Mouse (Mus musculus) liver, postnatal 0 days (tissue): ENCODE data around the gene 1700008O03Rik. TPM values are rescaled to one million over a fixed set of nuclear protein-coding genes. Genes with fewer than 3 reads are reported as not detected.

Experiments used
- ATAC-seq: fragments of 200-750 bp; cut with Nextera tagmentation; 2 replicates; pipeline ENCODE4 v1.8.0; 2017; ENCODE audit warnings: mild to moderate bottlenecking, moderate library complexity
- DNase-seq: peaks from one replicate; pipeline ENCODE4 v3.0.0-alpha.2; 2016
- H3K27ac ChIP-seq: fragments of 300-500 bp; sonication (generic); 2 replicates; pipeline ENCODE4 v1.5.1; 2014; ENCODE audit warnings: antibody characterized with exemption, moderate library complexity, mild to moderate bottlenecking, low read depth
- H3K27me3 ChIP-seq: fragments of 300-500 bp; sonication (generic); 2 replicates; pipeline ENCODE4 v1.6.1; 2014; ENCODE audit warnings: low read length, control low read depth, mixed read lengths; ENCODE audit not compliant: insufficient read depth
- H3K36me3 ChIP-seq: fragments of 300-500 bp; sonication (generic); replicated peaks from 2 replicates; pipeline ENCODE4 v1.6.1; 2014; ENCODE audit warnings: mild to moderate bottlenecking, control low read depth, low read length, moderate library complexity, mixed read lengths; ENCODE audit not compliant: insufficient read depth
- H3K4me1 ChIP-seq: fragments of 300-500 bp; sonication (generic); 2 replicates; pipeline ENCODE4 v1.6.1; 2014; ENCODE audit warnings: antibody characterized with exemption, mild to moderate bottlenecking, control low read depth; ENCODE audit not compliant: insufficient read depth
- H3K4me2 ChIP-seq: fragments of 300-500 bp; sonication (generic); 2 replicates; pipeline ENCODE4 v1.6.1; 2014; ENCODE audit warnings: low read depth, mild to moderate bottlenecking, low read length, moderate library complexity, mixed read lengths
- H3K4me3 ChIP-seq: fragments of 300-500 bp; sonication (generic); 2 replicates; pipeline ENCODE4 v1.5.1; 2014; ENCODE audit warnings: low read depth, low read length
- H3K9ac ChIP-seq: fragments of 300-500 bp; sonication (generic); replicated peaks from 2 replicates; pipeline ENCODE4 v1.6.1; 2014; ENCODE audit warnings: mild to moderate bottlenecking, moderate library complexity
- H3K9me3 ChIP-seq: fragments of 300-500 bp; sonication (generic); 2 replicates; pipeline ENCODE4 v1.6.1; 2016; ENCODE audit warnings: mild to moderate bottlenecking, control low read depth, low read length, mixed read lengths
- CTCF ChIP-seq: sonication (generic); IDR thresholded peaks from 2 replicates; pipeline ENCODE4 v1.5.1; 2016; ENCODE audit warnings: antibody characterized with exemption, low read depth
- EP300 ChIP-seq: IDR thresholded peaks from 2 replicates; pipeline ENCODE4 v1.6.1; 2016; ENCODE audit warnings: antibody characterized with exemption, low read depth, mild to moderate bottlenecking
- WGBS: fragments of 180-500 bp; shearing (Covaris S2); extraction: QIAGEN DNeasy Blood & Tissue Kit; methylation state at CpG from one replicate; pipeline ENCODE4 v1.1.7; 2014; ENCODE audit not compliant: insufficient replicate concordance; 5-methylcytosine and 5-hydroxymethylcytosine counted together
- polyA plus RNA-seq: library from polyadenylated mRNA; unstranded; fragments of >200 nt; fragmentation: Nextera tagmentation; extraction: Ambion mirVana; gene quantifications from 2 replicates; pipeline ENCODE4 v1.2.1, GENCODE M21; 2015

Gene 1700008O03Rik
- polyA plus RNA-seq, 1 experiment from 2014 or later, result 0.15 TPM

DNA sequence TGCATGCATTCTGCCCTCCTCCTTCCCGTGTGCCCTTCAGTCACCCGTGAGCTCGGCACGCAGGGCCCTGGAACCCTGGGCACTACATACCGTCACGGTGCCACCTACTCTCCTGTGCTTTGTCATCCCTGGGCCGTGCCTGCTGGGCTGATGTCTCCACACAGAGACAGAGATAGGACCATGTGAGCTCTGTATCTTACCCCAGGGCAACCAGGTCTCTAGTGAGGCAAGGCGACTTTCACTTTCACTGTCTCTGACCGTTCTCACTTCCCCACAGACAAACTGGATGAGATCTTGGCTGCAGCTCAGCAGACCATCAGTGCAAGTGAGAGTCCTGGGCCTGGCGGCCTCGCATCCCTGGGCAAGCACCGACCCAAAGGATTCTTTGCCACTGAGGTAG, 41.0 kb downstream of the 1700008O03Rik start:
- H3K4me3 ChIP-seq, result no peak overlapping the region
- no peak overlapping the region for H3K4me2 ChIP-seq
- DNase-seq (no peak), ATAC-seq (no peak)
- H3K27me3 ChIP-seq, result 0 out of 2 replicates have a peak, but pooled peaks cover 8% of the 10 kb centered on the region
- H3K9ac ChIP-seq, result no peak overlapping the region
- H3K36me3 ChIP-seq, result no peaks in the 10 kb centered on the region
- H3K27ac ChIP-seq, result no peak overlapping the region
- H3K9me3 ChIP-seq, result no peaks in the 10 kb centered on the region
- TF ChIP-seq EP300 (no peak), CTCF (no peak)
- H3K4me1 ChIP-seq, result no peaks in the 10 kb centered on the region
- 36% methylated on average over 12 of the region's 12 CpGs for WGBS

GRCm38 (mm10) chr7:44343459-44344015, 42.1 kb downstream of the 1700008O03Rik start:
- no peaks in the 10 kb centered on the region for H3K36me3 ChIP-seq
- ATAC-seq (no peak), DNase-seq (no peak)
- no peaks in the 10 kb centered on the region for H3K4me1 ChIP-seq
- H3K27me3 ChIP-seq, result peaks cover 7% of the 10 kb centered on the region; the same call in 1 of the 2 replicates
- no peaks in the 10 kb centered on the region for H3K9me3 ChIP-seq
- no peak overlapping the region for H3K27ac ChIP-seq
- H3K4me2 ChIP-seq, result no peak overlapping the region
- H3K9ac ChIP-seq, result no peak overlapping the region
- WGBS, result 23% methylated on average over 11 of the region's 11 CpGs
- H3K4me3 ChIP-seq, result no peak overlapping the region
- TF ChIP-seq CTCF (no peak), EP300 (no peak)

- 50% methylated on average over 5 of the region's 5 CpGs for WGBS
- Histone ChIP-seq H3K4me1 (no peaks in the 10 kb centered on the region), H3K9me3 (no peaks in the 10 kb centered on the region), H3K9ac (no peak overlapping the region), H3K4me2 (no peak overlapping the region), H3K27ac (no peak overlapping the region), H3K4me3 (no peak overlapping the region), H3K36me3 (no peaks in the 10 kb centered on the region), H3K27me3 (peaks cover 22% of the 10 kb centered on the region)
- TF ChIP-seq EP300 (no peak), CTCF (no peak)
- no peak for ATAC-seq
- no peak for DNase-seq
These were observed 43.9 kb downstream of the 1700008O03Rik start for GRCm38 (mm10) chr7:44341714-44342113.

DNA sequence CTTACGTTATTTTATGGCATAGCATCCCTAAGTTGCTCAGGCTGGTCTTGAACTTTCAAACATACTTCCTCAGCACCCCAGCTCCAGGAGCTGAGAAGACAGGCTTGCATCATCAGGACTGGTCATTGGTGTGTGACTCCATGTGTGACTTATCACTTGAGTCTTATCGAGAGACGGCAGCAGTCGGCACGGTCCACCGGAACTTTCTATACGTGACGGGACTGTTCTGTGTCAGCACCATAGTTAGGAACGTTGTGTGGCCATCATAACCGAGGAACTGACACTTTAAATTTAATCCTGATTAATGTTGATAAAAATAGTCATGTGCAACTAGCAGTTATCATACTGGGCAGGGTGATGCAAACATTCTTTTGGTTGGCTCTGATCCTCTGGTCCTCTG, 44.5 kb downstream of the 1700008O03Rik start:
- Histone ChIP-seq H3K4me3 (no peak overlapping the region), H3K27ac (no peak overlapping the region), H3K4me2 (no peak overlapping the region), H3K27me3 (peaks cover 28% of the 10 kb centered on the region), H3K9ac (no peak overlapping the region), H3K9me3 (no peaks in the 10 kb centered on the region), H3K36me3 (no peaks in the 10 kb centered on the region), H3K4me1 (no peaks in the 10 kb centered on the region)
- no peak for ATAC-seq
- 83% methylated on average over 10 of the region's 10 CpGs for WGBS
- TF ChIP-seq CTCF (no peak), EP300 (no peak)
- no peak for DNase-seq

GRCm38 (mm10) chr7:44340226-44340625, 45.4 kb downstream of the 1700008O03Rik start:
- DNase-seq (no peak), ATAC-seq (no peak)
- Histone ChIP-seq H3K4me1 (no peaks in the 10 kb centered on the region), H3K27me3 (peaks cover 36% of the 10 kb centered on the region), H3K9ac (no peak overlapping the region), H3K9me3 (no peaks in the 10 kb centered on the region), H3K27ac (no peak overlapping the region), H3K4me2 (no peak overlapping the region), H3K4me3 (no peak overlapping the region), H3K36me3 (no peaks in the 10 kb centered on the region)
- WGBS, result 51% methylated on average over 6 of the region's 6 CpGs
- TF ChIP-seq CTCF (no peak), EP300 (no peak)

DNA sequence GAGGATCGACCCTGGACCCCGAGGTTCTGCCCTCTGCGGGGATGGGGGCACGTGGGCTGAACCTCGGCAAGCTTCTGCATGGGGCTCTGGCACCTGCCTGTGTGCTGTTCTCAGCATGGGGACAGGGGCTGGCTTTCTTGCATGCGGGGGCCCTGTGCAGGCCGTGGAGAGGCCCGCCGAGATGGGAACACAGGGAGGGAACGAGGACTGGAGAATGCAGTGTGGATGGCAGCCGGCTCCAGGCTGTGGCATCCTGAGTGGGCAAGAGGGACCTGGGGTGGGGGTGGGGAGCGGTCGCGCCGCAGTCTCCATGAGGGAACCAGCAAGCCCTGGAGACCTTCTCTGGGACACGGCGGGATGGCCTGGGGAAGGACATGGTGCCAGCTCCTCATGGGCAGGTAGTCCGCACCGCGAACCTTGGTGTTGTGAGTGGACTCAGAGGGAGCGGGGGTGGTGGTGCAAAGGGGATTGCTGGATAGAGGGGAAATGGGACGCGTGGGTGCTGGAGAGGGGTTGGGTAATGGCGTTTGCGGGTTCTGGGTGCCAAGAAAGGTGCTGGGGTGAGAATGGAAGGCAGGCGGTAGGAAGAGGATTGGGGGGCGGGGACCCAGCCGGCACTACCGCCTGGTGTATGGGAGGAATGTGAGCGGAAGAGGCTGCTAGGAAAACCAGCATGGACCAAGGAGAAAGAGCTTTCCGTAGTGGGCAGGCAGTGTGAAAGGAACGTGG, 48.3 kb downstream of the 1700008O03Rik start:
- H3K4me2 ChIP-seq, result no peak overlapping the region

More for the DNA sequence above, 48.3 kb downstream of the 1700008O03Rik start:
- H3K27ac ChIP-seq, result no peak overlapping the region
- no peak for ATAC-seq
- H3K4me3 ChIP-seq, result no peak overlapping the region
- no peaks in the 10 kb centered on the region for H3K36me3 ChIP-seq
- H3K4me1 ChIP-seq, result no peaks in the 10 kb centered on the region
- peaks cover 52% of the 10 kb centered on the region for H3K27me3 ChIP-seq
- WGBS, result 7% methylated on average over 32 of the region's 32 CpGs
- no peak for TF ChIP-seq CTCF
- TF ChIP-seq EP300, result no peak
- no peak for DNase-seq
- H3K9ac ChIP-seq, result no peak overlapping the region
- no peaks in the 10 kb centered on the region for H3K9me3 ChIP-seq
